Mouse (Mus musculus): ENCODE results near the gene Bmpr2.

DNA sequence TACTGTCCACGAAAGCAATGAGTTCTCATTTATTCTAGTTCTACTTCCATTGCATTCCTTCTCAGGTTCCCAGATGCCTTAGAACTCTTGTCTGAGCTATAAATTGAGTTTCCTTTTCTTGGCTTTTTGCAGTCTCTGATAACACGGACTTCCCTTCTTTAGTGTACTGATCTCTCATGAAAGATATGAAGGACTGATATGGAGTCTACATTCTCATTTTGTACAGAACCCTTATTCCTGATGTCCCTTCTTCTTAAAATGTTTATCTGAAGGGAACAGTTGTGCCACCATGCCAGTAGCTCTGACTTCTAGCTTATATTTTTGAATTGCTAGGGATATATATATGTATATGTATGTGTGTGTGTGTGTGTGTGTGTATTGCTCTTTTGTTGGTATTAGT lies 46.7 kb downstream of the Bmpr2 start:
- TF ChIP-seq CTCF (IDR thresholded peaks at IDR 0.05; ENCODE audit: control insufficient read depth, insufficient read depth, insufficient read length) (no peak), FOSL1 (IDR thresholded peaks at IDR 0.05; ENCODE audit: insufficient read depth, low read length, poor library complexity, severe bottlenecking) (no peak), MAX (IDR thresholded peaks at IDR 0.05) (no peak), USF1 (IDR thresholded peaks at IDR 0.05; ENCODE audit: low read depth) (no peak), MYOD1 (IDR thresholded peaks at IDR 0.05; ENCODE audit: control insufficient read depth, insufficient read length, low read depth) (no peak), CEBPB (IDR thresholded peaks at IDR 0.05; ENCODE audit: low read depth) (no peak)
